Mouse (Mus musculus): Measurements from ENCODE around the gene Tcl1b3.

Tcl1b3 gene

GRCm38 (mm10) chr12:105234362-105234761 is 43.5 kb downstream of the Tcl1b3 start:
- DNase-seq (ENCODE audit: low spot score), result no peak

GRCm38 (mm10) chr12:105235091-105235490 is 44.2 kb downstream of the Tcl1b3 start:
- DNase-seq (ENCODE audit: low spot score), result no peak

- DNase-seq (ENCODE audit: low spot score), result no peak
Measured at GRCm38 (mm10) chr12:105239060-105239459, 48.2 kb downstream of the Tcl1b3 start.

All from testis, postnatal 10 days (tissue).